Mouse (Mus musculus) heart, adult 2 months (tissue): ENCODE data around the gene Akr1c13. TPM values are rescaled to one million over a fixed set of nuclear protein-coding genes. Genes with fewer than 3 reads are reported as not detected.
"Not testable (repeated sequence)": the region's sequence is repeated elsewhere in the genome, so short reads cannot be mapped to it uniquely, and the experiment has no call there.

ENCODE experiments used
- DNase-seq, 2 experiments: peaks; one replicate each; pipeline ENCODE4 v3.0.0; 2021
- H3K27ac ChIP-seq: fragments of 200-600 bp; 2 replicates; pipeline ENCODE4 v1.8.1; 2022
- H3K27me3 ChIP-seq: fragments of 200-500 bp; 2 replicates; pipeline ENCODE4 v1.6.1; 2012; ENCODE audit warnings: mild to moderate bottlenecking, low read length, inconsistent platforms, mixed read lengths; ENCODE audit not compliant: control insufficient read depth, insufficient read depth
- H3K36me3 ChIP-seq: fragments of 200-500 bp; 2 replicates; pipeline ENCODE4 v1.6.1; 2012; ENCODE audit warnings: low read length, inconsistent platforms; ENCODE audit not compliant: control insufficient read depth, insufficient read depth
- H3K4me1 ChIP-seq: fragments of 200-500 bp; 2 replicates; pipeline ENCODE4 v1.6.1; 2011; ENCODE audit warnings: low read length; ENCODE audit not compliant: control insufficient read depth, insufficient read depth
- H3K4me3 ChIP-seq: fragments of 200-600 bp; 2 replicates; pipeline ENCODE4 v1.8.1; 2022
- H3K79me2 ChIP-seq: fragments of 200-500 bp; replicated peaks from 2 replicates; pipeline ENCODE4 v1.6.1; 2012; ENCODE audit warnings: mild to moderate bottlenecking, inconsistent platforms, low read length, moderate library complexity, mixed read lengths; ENCODE audit not compliant: control insufficient read depth, insufficient read depth
- H3K9ac ChIP-seq: fragments of 200-500 bp; 2 replicates; pipeline ENCODE4 v1.6.1; 2012; ENCODE audit warnings: low read depth, mild to moderate bottlenecking, control low read depth, inconsistent platforms, low read length, mixed read lengths
- CTCF ChIP-seq: fragments of 200-600 bp; IDR thresholded peaks from 2 replicates; pipeline ENCODE4 v1.8.1; 2022; ENCODE audit warnings: antibody characterized with exemption, mild to moderate bottlenecking, moderate library complexity
- EP300 ChIP-seq: fragments of 200-500 bp; IDR thresholded peaks from 2 replicates; pipeline ENCODE4 v1.6.1; 2011; ENCODE audit warnings: low read depth, low read length, control low read depth; ENCODE audit not compliant: insufficient read depth
- POLR2A ChIP-seq: fragments of 200-500 bp; IDR thresholded peaks from 2 replicates; pipeline ENCODE4 v1.6.1; 2011; ENCODE audit warnings: mild to moderate bottlenecking, low read depth, low read length, control low read depth; ENCODE audit not compliant: insufficient read depth
- WGBS: fragments of 180-500 bp; shearing (Covaris S2); methylation state at CpG from one replicate; pipeline ENCODE4 v1.1.7; 2018; 5-methylcytosine and 5-hydroxymethylcytosine counted together
- intact Hi-C: fragments of 180-260 bp; cut with DNase I; formaldehyde crosslinking; loops from one replicate; pipeline ENCODE4 v1.15.1; 2025
- polyA plus RNA-seq: library from polyadenylated mRNA; depleted of rRNA; stranded (reverse); fragments of >200 nt; gene quantifications from 2 replicates; pipeline ENCODE4 v1.2.3, GENCODE M21; 2012
- total RNA-seq, 2 experiments: library from RNA; stranded (reverse); gene quantifications; 2 replicates each; pipeline ENCODE4 v1.2.3; 2021

Gene Akr1c13
- total and polyA plus RNA-seq, 3 experiments, result 1.0 to 1.5 (median 1.0) TPM

GRCm38 (mm10) chr13:4206147-4206903 lies 15.4 kb downstream of the Akr1c13 start:
- Histone ChIP-seq H3K36me3 (no peaks in the 10 kb centered on the region), H3K27me3 (no peaks in the 10 kb centered on the region), H3K4me1 (no peaks in the 10 kb centered on the region), H3K4me3 (no peak overlapping the region), H3K27ac (no peak overlapping the region), H3K79me2 (no peaks in the 10 kb centered on the region), H3K9ac (no peak overlapping the region)
- 34% methylated on average over 1 of the region's 1 CpGs for WGBS
- TF ChIP-seq CTCF (no peak), POLR2A (no peak), EP300 (no peak)
- DNase-seq, result no peak
- intact Hi-C loops, result no loop called here

- no peak for DNase-seq
- Histone ChIP-seq H3K27ac (no peak overlapping the region), H3K9ac (no peak overlapping the region), H3K27me3 (no peaks in the 10 kb centered on the region), H3K79me2 (no peaks in the 10 kb centered on the region), H3K4me3 (no peak overlapping the region), H3K4me1 (no peaks in the 10 kb centered on the region), H3K36me3 (no peaks in the 10 kb centered on the region)
- intact Hi-C loops, result no loop called here
- no peak for TF ChIP-seq POLR2A
- TF ChIP-seq EP300, result no peak
- TF ChIP-seq CTCF, result no peak
- WGBS, result 71% methylated on average over 20 of the region's 20 CpGs
These were observed 20.8 kb downstream of the Akr1c13 start for GRCm38 (mm10) chr13:4211560-4212299.

DNA sequence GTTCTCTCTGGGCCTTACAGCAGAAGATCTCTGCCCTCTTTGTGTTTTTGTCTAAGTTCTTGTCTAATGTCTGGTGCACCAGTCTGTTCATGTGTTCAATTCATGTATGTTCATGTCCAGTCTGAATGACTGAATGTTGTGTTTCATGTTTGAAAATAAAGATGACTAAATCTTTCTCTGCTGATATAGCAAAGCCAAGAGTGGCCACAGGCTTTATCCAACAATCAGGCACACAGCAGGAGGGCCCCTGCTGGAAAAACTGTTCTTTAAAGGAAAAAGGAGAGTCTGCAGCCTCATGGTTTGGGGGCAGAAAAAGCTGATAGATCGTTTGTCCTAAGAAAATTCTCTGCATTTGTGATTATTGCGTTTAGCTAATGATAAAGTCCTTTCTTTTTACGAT lies 21.4 kb downstream of the Akr1c13 start:
- TF ChIP-seq CTCF (no peak), EP300 (no peak), POLR2A (no peak)
- Histone ChIP-seq H3K79me2 (no peaks in the 10 kb centered on the region), H3K27me3 (no peaks in the 10 kb centered on the region), H3K9ac (no peak overlapping the region), H3K27ac (no peak overlapping the region), H3K4me3 (no peak overlapping the region), H3K36me3 (no peaks in the 10 kb centered on the region), H3K4me1 (no peaks in the 10 kb centered on the region)
- 57% methylated on average over 3 of the region's 3 CpGs for WGBS
- DNase-seq, result no peak
- intact Hi-C loops, result no loop called here

GRCm38 (mm10) chr13:4215496-4215895 lies 24.5 kb downstream of the Akr1c13 start:
- WGBS, result 70% methylated on average over 1 of the region's 1 CpGs
- intact Hi-C loops, H3K79me2 ChIP-seq, H3K36me3 ChIP-seq, DNase-seq, H3K4me1 ChIP-seq, H3K4me3 ChIP-seq, H3K27me3 ChIP-seq, H3K27ac ChIP-seq, H3K9ac ChIP-seq: not testable (repeated sequence)

DNA sequence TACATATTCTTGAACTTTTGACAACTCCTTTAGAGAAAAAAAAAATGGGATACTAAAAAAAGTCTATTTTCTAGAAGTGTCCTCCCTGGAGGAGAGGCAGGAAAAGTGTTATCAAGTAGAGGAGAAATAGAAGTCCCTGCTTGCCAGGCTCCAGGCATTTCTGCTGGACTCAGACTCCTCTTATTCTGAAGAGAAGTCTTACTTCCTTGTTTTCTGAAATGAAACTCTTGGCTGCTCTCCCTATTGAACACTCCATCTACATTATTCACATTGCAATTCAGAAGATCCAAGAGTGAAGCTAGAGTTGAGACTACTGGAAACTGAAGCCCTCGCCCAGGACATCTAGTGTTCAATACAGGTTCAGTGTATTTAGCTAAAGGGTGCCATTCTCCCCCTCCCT lies 37.5 kb downstream of the Akr1c13 start, which contains the start of gene Akr1c19:
Akr1c19 (plus strand) TSS at position 260 of the 400 bp plus-strand sequence.
- DNase-seq, result peak in 1 of 2 experiments; percentile 11
- 21% methylated on average over 1 of the region's 1 CpGs for WGBS
- H3K27me3 ChIP-seq, result no peaks in the 10 kb centered on the region

More for the DNA sequence above, 37.5 kb downstream of the Akr1c13 start, which contains the start of gene Akr1c19:
- H3K27ac ChIP-seq, result peak within 1 kb of the TSS; percentile 73
- H3K9ac ChIP-seq, result no peak within 1 kb of the TSS
- intact Hi-C loops, result no loop called here
- H3K36me3 ChIP-seq, result no peaks in the 10 kb centered on the region
- TF ChIP-seq EP300 (no peak), POLR2A (peak; percentile 35; the same call in 1 of the 2 replicates)
- no peaks in the 10 kb centered on the region; the same call in 1 of the 2 replicates for H3K4me1 ChIP-seq
- H3K79me2 ChIP-seq, result no peaks in the 10 kb centered on the region
- peak within 1 kb of the TSS; percentile 27 for H3K4me3 ChIP-seq
